Mouse (Mus musculus): ENCODE results near the gene Frmd4b.

The Frmd4b gene

GRCm38 (mm10) chr6:97252711-97253221, 364.6 kb downstream of the Frmd4b start, which contains the start of gene Lmod3:
Gene Lmod3, minus strand, starts transcription at chr6:97252759.
- H3K36me3 ChIP-seq (ENCODE audit: control insufficient read depth, insufficient read depth, low read length, poor library complexity, severe bottlenecking), result no peaks in the 10 kb centered on the region
- no peak for DNase-seq (ENCODE audit: low read depth, low spot score)
- no peaks in the 10 kb centered on the region for H3K27me3 ChIP-seq (ENCODE audit: control insufficient read depth, insufficient read depth, low read length, poor library complexity, severe bottlenecking)

GRCm38 (mm10) chr6:97252086-97252485, 365.3 kb downstream of the Frmd4b start:
- Histone ChIP-seq H3K27me3 (ENCODE audit: control insufficient read depth, insufficient read depth, low read length, poor library complexity, severe bottlenecking) (no peaks in the 10 kb centered on the region), H3K36me3 (ENCODE audit: control insufficient read depth, insufficient read depth, low read length, poor library complexity, severe bottlenecking) (no peaks in the 10 kb centered on the region)
- no peak for DNase-seq (ENCODE audit: low read depth, low spot score)

- Histone ChIP-seq H3K27me3 (ENCODE audit: control insufficient read depth, insufficient read depth, low read length, poor library complexity, severe bottlenecking) (no peaks in the 10 kb centered on the region), H3K36me3 (ENCODE audit: control insufficient read depth, insufficient read depth, low read length, poor library complexity, severe bottlenecking) (no peaks in the 10 kb centered on the region)
- peak; percentile 74 for DNase-seq (ENCODE audit: low read depth, low spot score)
Observed at GRCm38 (mm10) chr6:97250966-97251365, 366.4 kb downstream of the Frmd4b start.

GRCm38 (mm10) chr6:97245200-97245599, 372.1 kb downstream of the Frmd4b start:
- no peaks in the 10 kb centered on the region for H3K27me3 ChIP-seq (ENCODE audit: control insufficient read depth, insufficient read depth, low read length, poor library complexity, severe bottlenecking)

GRCm38 (mm10) chr6:97242522-97242921, 374.8 kb downstream of the Frmd4b start:
- no peaks in the 10 kb centered on the region for H3K27me3 ChIP-seq (ENCODE audit: control insufficient read depth, insufficient read depth, low read length, poor library complexity, severe bottlenecking)
- no peaks in the 10 kb centered on the region for H3K36me3 ChIP-seq (ENCODE audit: control insufficient read depth, insufficient read depth, low read length, poor library complexity, severe bottlenecking)
- DNase-seq (ENCODE audit: low read depth, low spot score), result no peak

More at GRCm38 (mm10) chr6:97245200-97245599, 372.1 kb downstream of the Frmd4b start:
- H3K36me3 ChIP-seq (ENCODE audit: control insufficient read depth, insufficient read depth, low read length, poor library complexity, severe bottlenecking), result no peaks in the 10 kb centered on the region
- DNase-seq (ENCODE audit: low read depth, low spot score), result no peak

- no peak for DNase-seq (ENCODE audit: low read depth, low spot score)
- no peaks in the 10 kb centered on the region for H3K27me3 ChIP-seq (ENCODE audit: control insufficient read depth, insufficient read depth, low read length, poor library complexity, severe bottlenecking)
- no peaks in the 10 kb centered on the region for H3K36me3 ChIP-seq (ENCODE audit: control insufficient read depth, insufficient read depth, low read length, poor library complexity, severe bottlenecking)
Observed at GRCm38 (mm10) chr6:97240092-97240491, 377.2 kb downstream of the Frmd4b start.

- Histone ChIP-seq H3K36me3 (ENCODE audit: control insufficient read depth, insufficient read depth, low read length, poor library complexity, severe bottlenecking) (no peaks in the 10 kb centered on the region; the same call in 1 of the 2 replicates), H3K27me3 (ENCODE audit: control insufficient read depth, insufficient read depth, low read length, poor library complexity, severe bottlenecking) (no peaks in the 10 kb centered on the region)
- DNase-seq (ENCODE audit: low read depth, low spot score), result no peak
Observed at GRCm38 (mm10) chr6:97239360-97239759, 378.0 kb downstream of the Frmd4b start.

Measured in splenic B cell, adult 2 months (primary cell).